Mouse (Mus musculus) erythroid progenitor cell, adult 5-6 weeks (primary cell): ENCODE data around the gene Olfr263. TPM values are rescaled to one million over a fixed set of nuclear protein-coding genes. Genes with fewer than 3 reads are reported as not detected.
"Not testable (repeated sequence)": the region's sequence is repeated elsewhere in the genome, so short reads cannot be mapped to it uniquely, and the experiment has no call there.

Experiments used
- ATAC-seq: replicated peaks from 2 replicates; pipeline ENCODE4 v1.8.0; 2016; ENCODE audit warnings: moderate number of reproducible peaks, mild to moderate bottlenecking, moderate TSS enrichment, inconsistent platforms; ENCODE audit not compliant: poor library complexity, low FRiP score, severe bottlenecking
- total RNA-seq, 2 experiments: library from RNA; stranded (forward) in 1 of 2; stranded (reverse) in 1 of 2; fragments of 150-400 nt in 1 of 2; fragments of 186-747, 209-891 nt in 1 of 2; gene quantifications; 2 replicates each; pipeline versions ENCODE4 v1.2.3 to v1.2.4; 2015 to 2017; ENCODE audit warnings: low replicate concordance in 2 of 2

The Olfr263 gene
- total RNA-seq (2015; ENCODE audit: low replicate concordance) (not detected in 2 replicates), total RNA-seq (2017; ENCODE audit: low replicate concordance) (not detected in 2 replicates)

DNA sequence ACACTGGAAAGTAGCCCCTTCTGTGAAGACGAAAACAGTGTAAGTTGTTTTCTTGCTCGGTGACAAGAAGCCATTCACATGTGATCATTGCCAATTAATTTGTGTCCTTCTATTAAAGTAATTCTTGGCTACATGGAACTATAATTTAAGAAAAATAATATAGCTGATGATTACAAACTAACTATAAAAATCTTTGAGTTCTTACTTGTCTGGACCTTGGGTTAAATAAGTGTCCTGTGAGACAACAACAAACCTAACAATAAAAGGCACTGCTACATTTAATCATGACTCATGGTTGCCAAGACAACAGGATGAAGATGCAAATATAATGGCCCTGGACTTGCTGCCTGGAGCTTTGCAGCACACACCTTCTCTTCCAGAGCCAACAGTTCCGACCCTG lies at the start of gene Olfr263:
Gene Olfr263 (plus strand): TSS at position 301 of the 400 bp plus-strand sequence.
- ATAC-seq = not testable (repeated sequence)

DNA sequence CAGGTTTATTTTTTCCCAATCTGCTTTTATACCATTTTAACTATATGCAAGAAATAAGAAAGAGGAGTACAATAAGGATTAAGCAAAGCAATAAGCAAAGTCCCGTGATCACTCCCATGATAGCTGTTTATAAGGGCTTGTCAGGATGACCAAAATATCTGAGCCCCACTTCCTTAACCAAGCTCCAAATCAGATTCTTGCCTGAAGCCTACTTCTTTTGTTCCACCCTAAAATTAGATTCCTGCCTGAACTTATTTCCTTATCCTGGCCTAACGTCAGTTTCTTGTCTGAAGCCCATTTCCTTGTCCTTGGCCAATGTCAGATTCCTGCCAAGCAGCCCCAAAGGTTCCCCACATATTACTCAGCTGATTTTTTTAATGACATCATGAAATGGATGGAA lies 46.8 kb upstream of the Olfr263 start:
- ATAC-seq = no peak

DNA sequence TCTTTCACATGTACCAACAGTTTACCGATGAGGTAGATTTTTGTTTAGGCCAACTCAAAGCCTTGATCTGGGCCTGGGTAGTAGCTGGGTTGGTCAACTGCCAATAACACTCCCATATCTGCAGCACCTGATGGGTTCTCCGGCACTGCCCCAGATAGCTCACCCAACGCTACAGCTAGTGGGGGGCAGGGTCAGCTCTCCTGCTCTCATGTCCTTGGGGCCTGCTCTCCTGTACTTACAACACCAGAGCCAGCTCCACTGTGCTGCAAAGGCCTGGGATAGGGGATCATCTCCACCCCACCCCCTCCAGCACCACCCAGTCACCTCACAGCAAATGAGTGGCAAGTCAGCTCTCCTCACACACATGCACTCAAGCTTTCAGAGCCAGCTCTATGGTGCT lies 19.7 kb upstream of the Olfr263 start:
- no peak for ATAC-seq

DNA sequence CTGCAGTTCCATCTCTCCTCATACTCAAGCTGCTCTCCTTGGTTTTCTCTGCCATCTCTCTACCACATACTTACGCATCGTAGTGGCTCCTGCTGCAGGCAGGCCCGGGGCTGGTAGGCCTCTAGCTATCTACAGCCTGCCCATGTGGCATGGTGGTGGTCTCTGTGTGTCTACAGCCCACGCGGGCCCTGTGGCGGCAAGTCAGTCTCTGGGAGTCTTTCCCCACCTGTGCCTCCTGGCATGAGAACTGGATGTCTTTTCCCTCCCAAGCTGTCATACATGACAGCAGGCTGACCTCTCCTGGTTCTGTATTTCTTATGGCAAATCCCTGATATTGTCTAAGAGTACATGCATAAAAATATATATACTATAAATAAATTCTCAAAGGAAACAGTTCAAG lies 19.0 kb upstream of the Olfr263 start:
- ATAC-seq = no peak

DNA sequence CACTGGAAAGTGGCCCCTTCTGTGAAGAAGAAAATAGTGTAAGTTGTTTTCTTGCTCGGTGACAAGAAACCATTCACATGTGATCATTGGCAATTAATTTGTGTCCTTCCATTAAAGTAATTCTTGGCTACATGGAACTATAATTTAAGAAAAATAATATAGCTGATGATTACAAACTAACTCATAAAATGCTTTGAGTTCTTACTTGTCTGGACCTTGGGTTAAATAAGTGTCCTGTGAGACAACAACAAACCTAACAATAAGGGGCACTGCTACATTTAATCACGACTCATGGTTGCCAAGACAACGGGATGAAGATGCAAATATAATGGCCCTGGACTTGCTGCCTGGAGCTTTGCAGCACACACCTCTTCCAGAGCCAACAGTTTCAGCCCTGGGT lies 18.3 kb upstream of the Olfr263 start, which contains the start of gene Olfr1369-ps1:
Gene Olfr1369-ps1 (plus strand): TSS at position 301 of the 400 bp plus-strand sequence.
- not testable (repeated sequence) for ATAC-seq

DNA sequence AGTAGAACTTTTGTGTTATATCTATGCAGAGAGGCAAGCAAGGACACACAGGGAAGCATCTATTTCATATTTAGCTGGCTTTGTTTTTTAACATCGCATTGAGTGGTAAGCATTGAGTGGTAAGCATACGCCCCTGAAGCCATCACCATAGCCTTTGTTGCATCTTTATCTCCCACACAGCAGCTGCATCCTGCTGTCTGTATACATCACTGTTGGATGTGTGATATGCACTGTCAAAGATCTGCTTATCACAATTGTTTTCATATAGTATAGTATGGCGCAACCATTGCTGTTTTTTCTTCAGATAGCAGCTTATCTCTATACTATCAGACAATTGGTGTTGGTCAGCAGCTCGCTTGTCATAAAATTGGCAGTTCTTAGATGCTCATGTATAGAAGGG lies 15.3 kb upstream of the Olfr263 start:
- no peak for ATAC-seq

DNA sequence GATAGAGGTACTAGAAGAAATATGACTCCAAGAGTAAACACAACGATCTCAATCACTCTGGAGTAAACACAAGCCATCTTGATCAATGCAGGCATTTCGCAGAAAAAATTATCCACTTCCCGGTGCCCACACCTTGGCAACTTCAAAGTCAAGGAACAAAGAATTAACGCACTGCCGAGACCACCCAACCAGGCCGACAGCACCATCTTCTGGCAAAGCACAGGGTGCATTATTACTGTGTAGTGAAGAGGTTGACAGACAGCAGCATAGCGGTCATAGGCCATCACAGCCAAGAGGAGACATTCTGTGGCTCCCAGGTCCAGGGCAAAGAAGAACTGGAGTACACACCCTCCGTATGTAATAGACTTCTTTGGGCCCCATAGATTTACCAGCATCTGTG lies 13.0 kb downstream of the Olfr263 start:
- no peak for ATAC-seq

DNA sequence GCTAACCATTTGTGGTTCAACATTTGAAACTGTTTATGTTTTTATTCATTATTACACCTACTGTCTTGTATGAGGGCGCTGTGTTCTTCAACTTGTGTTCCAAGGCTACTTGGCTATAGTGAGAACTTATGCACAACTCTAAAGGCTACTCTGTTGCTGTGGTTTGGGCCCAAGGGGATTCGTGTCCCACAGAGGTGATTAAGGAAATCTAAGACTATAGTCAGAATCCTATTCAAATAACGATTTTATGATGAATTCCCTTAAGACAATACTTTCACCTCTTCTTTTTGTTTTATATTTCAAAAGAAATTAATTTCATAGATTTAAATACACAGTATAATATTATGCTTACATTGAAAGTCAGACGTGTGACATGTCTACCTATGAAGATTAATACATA lies 16.3 kb downstream of the Olfr263 start, which contains the start of gene Olfr1368:
Gene Olfr1368 (minus strand): TSS at position 101 of the 400 bp plus-strand sequence.
- no peak for ATAC-seq

DNA sequence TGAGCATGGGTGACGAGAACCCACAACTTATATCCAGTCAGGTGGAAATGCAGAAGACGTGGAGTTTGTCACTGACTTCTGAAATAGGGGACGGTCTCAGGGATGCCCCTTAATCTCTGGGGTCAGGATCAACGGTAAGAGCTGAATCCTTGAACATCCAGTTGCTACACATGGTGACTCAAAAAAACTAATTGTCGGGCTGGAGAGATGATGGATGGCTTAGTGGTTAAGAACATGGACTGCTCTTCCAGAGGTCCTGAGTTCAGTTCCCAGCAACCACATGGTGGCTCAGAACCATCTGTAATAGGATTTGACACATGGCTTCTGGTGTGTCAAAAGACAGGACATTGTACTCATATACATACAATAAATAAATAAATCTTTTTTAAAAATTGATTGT lies 26.4 kb downstream of the Olfr263 start:
- ATAC-seq = no peak

DNA sequence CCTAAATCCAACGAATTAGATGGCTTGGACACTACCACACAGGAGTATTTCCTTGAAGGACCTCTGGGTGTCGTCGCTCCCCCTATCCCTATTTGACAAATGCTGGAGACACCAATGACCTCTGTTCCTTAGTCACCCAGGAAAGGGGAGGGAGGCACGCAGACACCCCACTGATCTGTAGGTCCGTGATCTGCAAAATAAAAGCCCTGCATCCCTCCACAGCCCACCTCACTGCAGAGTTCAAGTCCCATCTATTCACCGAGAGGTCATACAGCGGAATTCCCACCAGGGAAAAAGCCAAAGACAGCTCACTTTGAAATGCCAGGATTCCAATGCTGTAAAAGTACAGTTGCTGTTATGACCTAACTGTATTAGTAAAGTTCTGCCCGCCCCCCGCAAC lies 28.6 kb downstream of the Olfr263 start:
- no peak for ATAC-seq

DNA sequence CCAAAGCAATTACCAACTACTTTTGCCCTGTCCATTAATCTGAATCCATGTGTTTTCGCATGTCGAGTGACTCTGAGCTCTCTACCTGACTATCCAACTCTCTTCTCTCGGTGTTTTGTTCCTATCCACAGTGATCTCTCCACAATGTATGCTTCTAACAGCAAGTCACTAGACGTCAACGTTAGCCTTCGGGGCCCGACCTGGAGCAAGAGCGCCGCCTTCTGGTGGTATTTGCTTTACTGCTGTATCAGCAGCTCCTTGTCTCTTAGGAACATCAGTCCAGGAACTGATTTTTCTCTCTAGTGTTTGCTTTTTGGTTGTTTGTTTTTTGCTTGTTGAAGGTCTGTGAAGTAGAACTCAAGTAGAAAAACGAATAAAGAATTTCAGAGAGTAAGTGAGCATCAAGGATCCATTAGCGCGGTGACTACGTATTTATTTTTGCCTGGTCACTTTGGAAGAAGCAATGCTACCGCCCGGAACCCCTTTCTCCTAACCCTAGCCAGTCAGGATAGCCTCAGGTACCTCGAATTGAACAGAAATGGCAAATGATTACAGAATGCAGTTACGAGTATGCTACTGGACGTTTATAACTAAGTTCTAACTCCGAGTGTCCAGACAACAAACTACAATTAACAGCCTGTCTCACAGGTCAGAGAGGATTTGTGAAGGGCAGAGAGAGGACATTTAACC lies 29.5 kb downstream of the Olfr263 start:
- ATAC-seq = 0 out of 2 replicates have a peak, but pooled peaks have one; percentile 31

DNA sequence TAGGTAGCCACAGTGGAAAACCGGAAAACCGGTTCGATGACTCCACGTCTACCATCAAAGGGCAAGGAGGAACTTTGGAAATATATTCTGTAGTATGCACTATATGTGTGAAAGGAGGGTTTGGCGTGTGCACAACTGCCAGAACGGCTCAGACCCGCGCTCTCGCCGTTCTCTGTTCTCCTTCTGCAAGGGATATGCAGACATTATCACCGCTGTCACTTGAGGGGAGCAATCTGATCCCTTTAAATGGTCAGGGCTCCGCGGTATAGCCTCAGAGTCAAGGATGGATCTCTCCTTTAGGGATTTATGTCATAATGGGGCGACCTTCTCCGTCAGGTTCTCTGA lies 30.0 kb downstream of the Olfr263 start:
- no peak for ATAC-seq

DNA sequence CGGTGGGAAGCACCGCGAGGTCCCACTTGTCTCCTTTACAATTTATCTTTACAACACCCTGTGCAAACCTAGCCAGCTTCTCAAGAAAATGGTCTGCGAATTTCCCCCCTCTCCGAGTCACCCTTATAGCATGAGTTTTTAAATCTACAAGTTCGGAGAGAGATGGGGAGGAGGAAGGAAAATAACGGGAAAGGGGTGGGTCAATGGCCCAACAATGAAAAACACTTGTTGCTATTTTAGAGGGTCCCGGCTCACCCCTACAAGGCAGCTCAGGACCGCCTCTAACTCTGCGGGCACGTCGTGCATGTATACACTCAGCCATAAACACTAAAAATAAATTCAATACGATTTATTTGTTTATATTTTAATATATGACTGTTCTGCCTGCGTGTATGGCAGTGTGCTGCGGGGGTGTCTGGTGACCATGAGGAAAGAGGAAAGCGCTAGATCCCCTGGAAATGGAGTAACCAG lies 30.6 kb downstream of the Olfr263 start:
- no peak for ATAC-seq

DNA sequence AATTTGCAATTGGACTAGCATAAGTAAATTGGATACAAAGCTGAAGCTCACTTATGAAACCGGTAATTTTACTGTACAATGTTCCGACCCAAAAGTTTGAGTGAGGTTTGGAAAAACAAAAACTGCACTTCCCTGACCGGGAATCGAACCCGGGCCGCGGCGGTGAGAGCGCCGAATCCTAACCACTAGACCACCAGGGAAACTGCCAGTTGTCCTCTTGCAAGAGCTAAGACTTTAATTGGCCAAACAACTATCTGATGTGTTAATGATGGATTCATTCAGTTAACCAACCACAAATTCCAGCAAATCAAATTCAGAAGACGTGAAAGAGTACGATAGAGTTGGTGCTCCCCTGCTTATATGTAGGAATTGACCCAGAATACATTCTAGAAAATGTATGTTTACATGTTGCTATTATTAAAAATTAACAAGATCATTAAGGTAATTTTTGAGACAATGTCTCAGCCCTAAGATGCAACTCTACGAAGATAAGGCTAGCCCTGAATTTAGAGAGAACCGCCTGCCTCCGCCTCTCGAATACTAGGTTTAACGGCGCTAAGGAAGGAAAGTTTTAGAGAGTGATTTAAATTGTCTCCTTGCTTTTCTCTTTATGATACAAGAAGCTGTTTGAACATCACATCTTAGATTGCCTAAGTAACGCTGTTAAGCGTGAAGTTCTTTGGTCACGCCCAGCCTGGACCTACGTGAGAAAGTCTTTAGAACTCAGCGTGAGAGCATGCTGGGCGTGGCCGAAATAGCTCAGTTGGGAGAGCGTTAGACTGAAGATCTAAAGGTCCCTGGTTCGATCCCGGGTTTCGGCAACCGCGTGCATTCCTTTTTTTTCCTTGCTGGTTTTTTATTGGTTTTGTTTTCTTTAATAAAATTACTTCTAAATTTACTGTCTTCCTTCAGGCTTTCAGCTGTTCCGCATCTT lies 31.5 kb downstream of the Olfr263 start:
- peak; percentile 86 for ATAC-seq

DNA sequence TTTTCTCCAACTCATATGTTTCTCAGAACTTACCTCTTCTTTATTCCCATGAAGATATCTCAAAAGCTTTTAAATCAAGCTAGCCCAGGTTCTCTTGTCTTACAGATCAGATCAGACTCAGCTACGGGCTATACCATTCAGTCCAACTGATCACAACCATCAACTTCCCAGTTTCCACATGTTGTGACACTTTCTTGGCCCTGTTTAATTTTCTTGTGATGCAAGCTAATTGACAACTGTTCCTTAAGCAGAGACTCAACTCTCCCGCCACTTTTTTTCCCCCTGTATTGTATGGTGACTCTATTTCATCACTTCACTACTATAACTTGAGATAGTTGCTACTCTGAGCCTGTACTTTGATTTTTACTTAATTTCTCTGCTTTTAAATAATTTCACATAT lies 32.2 kb downstream of the Olfr263 start:
- ATAC-seq = 0 out of 2 replicates have a peak, but pooled peaks have one; percentile 40

DNA sequence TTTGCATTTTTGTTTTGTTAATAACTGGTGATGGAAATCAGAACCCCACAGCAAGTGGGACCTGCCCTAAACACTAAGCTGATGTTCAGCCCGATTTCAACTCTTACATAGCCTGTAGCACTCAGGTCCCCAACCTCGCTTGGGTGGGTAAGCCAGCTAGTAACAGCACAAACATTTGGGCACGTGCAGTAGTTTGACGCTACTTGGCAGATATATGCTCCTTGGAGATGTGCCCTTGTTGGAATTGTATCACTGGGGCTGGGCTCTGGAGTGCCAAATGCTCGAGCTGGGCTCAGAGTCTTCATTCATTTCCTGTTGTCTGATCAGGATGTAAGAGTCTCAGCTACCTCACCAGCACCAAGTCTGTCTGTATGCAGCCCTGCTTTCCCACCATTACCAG lies 33.2 kb downstream of the Olfr263 start:
- no peak for ATAC-seq

DNA sequence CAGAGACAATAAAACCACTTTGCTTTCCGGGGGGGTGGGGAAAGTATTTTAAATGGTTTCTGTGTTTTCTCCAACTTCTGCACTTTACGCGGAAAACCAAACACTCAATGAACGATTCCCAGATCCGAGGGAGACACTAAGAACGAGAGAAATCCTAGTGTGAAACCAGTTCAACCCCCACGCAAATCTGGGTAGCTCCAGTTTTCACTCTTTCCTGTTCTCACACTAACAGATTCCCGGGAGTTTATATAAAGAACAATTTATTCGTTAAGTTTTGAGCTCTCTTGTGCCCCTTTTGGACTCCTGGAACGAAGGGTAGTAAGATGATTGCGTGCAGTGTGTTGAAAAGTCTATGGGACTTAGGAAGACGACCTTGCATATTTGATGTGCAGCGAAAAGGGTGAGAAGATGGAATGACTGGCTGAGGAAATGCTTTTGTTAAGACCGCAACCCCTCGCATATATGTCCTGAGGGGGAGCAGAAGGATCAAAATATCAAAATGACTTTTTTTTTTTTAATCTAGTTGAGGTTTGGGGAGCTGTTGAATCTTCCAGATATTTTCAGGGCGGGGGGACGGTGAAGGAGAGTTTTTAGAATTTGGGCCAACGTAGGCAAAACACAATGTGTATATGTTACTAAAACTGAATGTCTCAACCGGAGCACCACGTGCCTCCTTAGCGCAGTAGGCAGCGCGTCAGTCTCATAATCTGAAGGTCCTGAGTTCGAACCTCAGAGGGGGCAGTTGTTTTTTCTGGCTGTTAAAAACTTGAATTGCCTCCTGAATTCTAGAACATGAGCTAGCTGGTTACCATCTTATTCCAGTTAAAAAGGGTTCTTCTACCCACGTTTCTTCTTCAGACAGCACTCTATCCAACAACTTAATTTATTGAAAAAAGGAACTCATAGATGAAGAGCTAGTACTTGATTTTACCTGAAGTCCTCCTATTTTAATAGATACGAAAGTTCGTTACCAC lies 37.8 kb downstream of the Olfr263 start:
- 0 out of 2 replicates have a peak, but pooled peaks have one; percentile 28 for ATAC-seq

DNA sequence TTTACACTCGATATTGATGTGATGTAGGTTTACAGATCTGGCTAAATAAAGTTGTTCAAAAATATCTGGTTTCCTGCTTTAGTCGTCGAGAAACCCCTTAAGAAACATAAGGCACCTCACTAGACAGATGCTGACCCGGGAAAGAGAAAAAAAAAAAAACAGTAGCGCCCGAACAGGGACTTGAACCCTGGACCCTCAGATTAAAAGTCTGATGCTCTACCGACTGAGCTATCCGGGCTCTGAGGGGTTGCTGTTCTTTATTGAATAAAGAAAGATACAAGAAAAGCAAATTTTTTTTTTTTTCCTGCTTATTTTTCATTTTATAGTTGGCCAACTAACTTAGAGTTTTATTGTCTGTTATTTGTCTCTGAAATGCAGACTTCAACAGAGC lies 38.5 kb downstream of the Olfr263 start:
- ATAC-seq = no peak

DNA sequence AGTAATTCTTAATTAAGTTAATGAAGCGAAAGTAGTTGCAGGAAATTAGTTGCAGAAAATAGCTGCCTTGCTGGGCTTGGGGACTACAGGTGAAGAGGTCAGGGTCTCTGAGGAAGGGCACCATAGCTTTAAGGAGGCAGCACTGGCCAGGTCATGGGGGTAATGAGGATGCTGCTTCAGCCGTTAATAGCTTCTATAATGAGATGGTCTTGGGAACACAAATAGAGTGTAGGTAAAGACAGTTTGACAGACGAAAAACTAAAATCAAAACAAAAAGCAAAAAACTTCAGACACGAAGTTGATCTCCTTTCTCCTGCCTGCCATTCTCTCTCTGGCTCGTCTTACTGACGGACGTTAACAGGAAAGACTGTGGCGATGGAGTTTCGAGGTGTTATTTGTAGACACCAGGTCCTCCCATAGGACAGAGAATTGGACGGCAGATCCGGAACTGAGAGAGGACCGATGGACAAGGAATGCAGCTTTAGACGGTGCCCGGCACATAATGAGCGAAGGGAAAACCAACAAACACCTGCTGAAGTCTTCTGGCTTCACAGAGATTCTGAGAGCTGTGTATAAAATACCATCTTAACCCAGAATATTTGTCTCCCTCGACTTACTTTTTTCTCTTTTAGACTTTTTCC lies 39.1 kb downstream of the Olfr263 start:
- ATAC-seq = peak; percentile 57
